Mouse (Mus musculus) bone marrow, adult 2 months (tissue): ENCODE results near the gene Upp2. TPM values are rescaled to one million over a fixed set of nuclear protein-coding genes. Genes with fewer than 3 reads are reported as not detected.

Experiments
- H3K27ac ChIP-seq: fragments of 200-500 bp; 2 replicates; pipeline ENCODE4 v1.5.1; 2012; ENCODE audit warnings: low read depth, mild to moderate bottlenecking, control low read depth, inconsistent platforms, low read length; ENCODE audit not compliant: control insufficient read depth, poor library complexity, insufficient read depth
- H3K4me1 ChIP-seq: fragments of 200-500 bp; 2 replicates; pipeline ENCODE4 v1.6.1; 2011; ENCODE audit warnings: low read length; ENCODE audit not compliant: control insufficient read depth, insufficient read depth
- H3K4me3 ChIP-seq: fragments of 200-500 bp; replicated peaks from 2 replicates; pipeline ENCODE3; 2011; ENCODE audit warnings: mild to moderate bottlenecking, low read depth, low read length, control low read depth; ENCODE audit not compliant: control insufficient read depth
- CTCF ChIP-seq: fragments of 200-500 bp; IDR thresholded peaks from 2 replicates; pipeline ENCODE4 v1.5.1; 2011; ENCODE audit warnings: low read length, control low read depth; ENCODE audit not compliant: control insufficient read depth, insufficient read depth
- POLR2A ChIP-seq: fragments of 200-500 bp; IDR thresholded peaks from 2 replicates; pipeline ENCODE4 v1.6.1; 2011; ENCODE audit warnings: low read depth, mild to moderate bottlenecking, control low read depth, low read length, borderline replicate concordance; ENCODE audit not compliant: control insufficient read depth
- WGBS: fragments of 180-500 bp; shearing (Covaris S2); methylation state at CpG from one replicate; pipeline ENCODE4 v1.1.7; 2018; 5-methylcytosine and 5-hydroxymethylcytosine counted together
- polyA plus RNA-seq: library from polyadenylated mRNA; stranded (reverse); fragments of >200 nt; gene quantifications from 2 replicates; pipeline ENCODE4 v1.2.4, GENCODE M21; 2011; ENCODE audit warnings: low replicate concordance; ENCODE audit not compliant: missing spikeins, insufficient read depth, insufficient read length

Gene Upp2
- polyA plus RNA-seq, 1 experiment = 3.1 TPM

DNA sequence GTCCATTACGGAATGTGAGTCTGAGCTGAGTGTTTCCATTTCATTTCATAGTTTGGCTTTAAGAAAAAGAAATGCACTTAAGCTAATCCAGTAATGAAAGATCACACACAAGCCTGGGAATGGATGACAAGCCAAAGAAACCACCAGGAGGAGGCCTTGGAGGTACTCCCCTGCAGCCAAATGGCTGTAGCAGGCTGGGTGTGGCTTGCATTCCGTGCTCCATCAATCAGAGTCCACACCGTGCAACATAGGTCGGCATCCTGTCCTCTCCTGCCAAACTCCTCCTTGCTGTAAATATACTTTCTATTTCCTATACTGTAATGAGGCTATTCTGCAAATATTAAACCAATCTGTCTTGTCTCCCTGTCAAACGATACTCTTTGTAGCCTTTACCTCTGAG, 143.1 kb downstream of the Upp2 start:
- no peak for TF ChIP-seq CTCF
- no peak for TF ChIP-seq POLR2A
- H3K27ac ChIP-seq = no peak overlapping the region
- WGBS = 79% methylated on average over 5 of the region's 5 CpGs

DNA sequence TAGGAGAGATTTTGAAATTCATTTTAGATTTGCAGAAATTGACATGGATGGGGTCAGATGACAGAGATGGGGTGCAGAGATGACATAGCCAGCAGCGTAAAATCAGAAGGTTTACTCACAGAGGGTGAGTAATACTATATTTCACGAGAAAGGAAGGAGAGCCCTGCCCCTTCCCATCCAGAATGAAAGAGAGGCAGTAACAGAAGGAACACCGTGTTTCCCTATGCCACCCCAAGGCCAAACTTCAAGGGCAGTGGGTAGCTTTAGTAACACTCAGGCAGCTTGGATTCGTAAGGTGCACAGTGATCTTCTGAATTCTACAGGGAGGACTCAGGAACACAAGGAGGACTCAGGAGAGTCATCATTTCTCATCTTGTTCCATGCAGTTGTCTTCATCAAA, 144.0 kb downstream of the Upp2 start:
- H3K27ac ChIP-seq = no peak overlapping the region
- H3K4me3 ChIP-seq = no peak overlapping the region
- 75% methylated on average over 4 of the region's 4 CpGs for WGBS
- TF ChIP-seq CTCF (no peak), POLR2A (no peak)
- H3K4me1 ChIP-seq = no peaks in the 10 kb centered on the region

More for the DNA sequence above, 143.1 kb downstream of the Upp2 start:
- no peaks in the 10 kb centered on the region for H3K4me1 ChIP-seq
- H3K4me3 ChIP-seq = no peak overlapping the region

DNA sequence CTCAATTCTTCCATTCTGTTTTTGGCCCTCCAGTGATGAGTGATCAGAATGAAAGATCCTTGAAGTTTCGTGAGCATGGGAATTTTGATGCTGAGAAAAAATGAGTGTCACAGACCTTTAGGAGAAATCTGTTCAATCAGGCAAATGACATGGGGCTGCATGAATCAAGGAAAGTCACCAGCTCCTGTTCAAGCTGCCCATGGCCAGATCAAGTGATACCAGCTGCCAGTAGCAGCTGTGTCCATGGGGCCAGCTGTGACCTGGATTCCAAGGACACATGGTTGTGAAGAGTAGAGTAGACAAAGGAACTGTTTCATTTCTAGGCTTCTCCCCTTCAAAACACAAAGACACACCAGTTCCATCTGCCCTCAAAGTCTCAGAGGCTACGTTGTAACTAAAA, 144.4 kb downstream of the Upp2 start:
- no peak overlapping the region for H3K4me3 ChIP-seq
- TF ChIP-seq CTCF (no peak), POLR2A (no peak)
- WGBS = 72% methylated on average over 2 of the region's 2 CpGs
- no peak overlapping the region for H3K27ac ChIP-seq
- no peaks in the 10 kb centered on the region for H3K4me1 ChIP-seq

DNA sequence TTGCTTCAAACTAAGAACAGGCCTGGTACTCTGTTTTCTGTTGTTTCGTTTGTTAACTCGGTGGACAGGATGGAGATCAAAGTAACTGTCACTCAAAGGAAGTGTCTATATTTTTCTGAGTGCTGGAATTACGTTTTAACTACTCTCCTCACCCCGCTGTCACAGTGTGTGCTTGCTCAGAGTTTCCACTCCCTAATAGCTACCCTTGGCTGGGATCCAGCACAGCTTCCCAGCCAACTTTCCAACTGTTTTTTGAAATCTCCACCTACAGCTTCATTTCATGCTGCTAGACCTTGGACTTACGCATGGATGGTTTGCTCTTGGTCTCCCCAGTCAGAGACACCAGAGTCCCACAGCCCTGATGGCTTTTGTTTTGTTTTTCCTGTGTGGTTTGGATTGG, 144.8 kb downstream of the Upp2 start:
- no peak overlapping the region for H3K4me3 ChIP-seq
- H3K4me1 ChIP-seq = no peaks in the 10 kb centered on the region
- no peak overlapping the region for H3K27ac ChIP-seq
- 67% methylated on average over 5 of the region's 5 CpGs for WGBS
- TF ChIP-seq POLR2A = no peak
- TF ChIP-seq CTCF = no peak

DNA sequence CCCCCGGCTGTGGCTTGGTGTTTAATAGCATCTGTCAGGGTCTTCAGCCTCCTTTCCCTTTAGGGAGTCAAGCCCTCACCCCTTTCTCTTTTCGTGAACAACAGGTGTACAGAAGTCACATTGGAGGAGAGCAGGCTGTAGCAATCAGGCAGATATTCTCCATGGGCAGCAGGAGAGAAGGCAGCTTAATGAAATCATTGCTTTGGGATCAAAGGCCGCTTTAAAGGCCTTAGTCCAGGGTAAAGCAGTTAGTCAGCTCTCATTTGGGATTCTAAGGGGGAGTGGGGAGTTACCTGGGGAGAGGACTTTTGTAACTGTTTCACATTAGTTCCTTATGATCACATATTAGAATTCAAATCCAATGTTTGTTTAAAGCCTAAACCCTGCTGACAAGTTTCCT, 150.8 kb downstream of the Upp2 start:
- 67% methylated on average over 3 of the region's 3 CpGs for WGBS
- TF ChIP-seq CTCF = no peak
- no peak for TF ChIP-seq POLR2A
- no peak overlapping the region for H3K4me3 ChIP-seq
- H3K4me1 ChIP-seq = no peaks in the 10 kb centered on the region
- no peak overlapping the region for H3K27ac ChIP-seq

DNA sequence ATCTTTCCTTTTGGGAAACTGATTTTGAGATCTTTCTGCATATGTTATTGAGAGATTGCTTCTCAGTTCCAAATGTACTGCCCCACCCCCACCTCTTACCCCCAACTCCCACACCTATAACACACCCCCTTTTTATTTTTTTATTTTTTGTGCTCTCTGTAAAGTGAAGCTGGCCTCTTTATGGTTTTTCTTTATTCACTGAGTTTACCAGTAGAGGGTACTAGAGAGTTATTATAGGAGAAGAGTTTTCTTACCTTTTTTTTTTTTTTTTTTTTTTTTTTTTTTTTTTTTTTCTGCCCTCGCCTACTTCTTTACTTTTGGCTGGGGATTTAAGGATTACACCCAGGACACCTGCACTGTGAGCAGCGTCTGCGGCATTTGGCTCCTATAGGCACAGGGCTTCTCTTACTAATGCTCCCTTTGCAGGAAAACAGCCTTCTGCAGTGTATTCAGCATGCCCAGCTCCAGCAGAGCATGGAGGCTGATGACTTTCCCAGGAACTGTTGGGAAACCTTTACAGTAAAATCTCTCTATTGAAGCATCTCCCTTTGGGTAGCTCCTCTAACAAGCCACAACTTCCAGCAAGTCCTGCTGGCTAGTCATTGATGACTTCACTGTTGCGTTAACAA, 170.2 kb downstream of the Upp2 start:
- no peaks in the 10 kb centered on the region for H3K4me1 ChIP-seq
- H3K27ac ChIP-seq = no peak overlapping the region
- H3K4me3 ChIP-seq = no peak overlapping the region
- TF ChIP-seq CTCF (no peak), POLR2A (no peak)
- WGBS = 48% methylated on average over 4 of the region's 4 CpGs

DNA sequence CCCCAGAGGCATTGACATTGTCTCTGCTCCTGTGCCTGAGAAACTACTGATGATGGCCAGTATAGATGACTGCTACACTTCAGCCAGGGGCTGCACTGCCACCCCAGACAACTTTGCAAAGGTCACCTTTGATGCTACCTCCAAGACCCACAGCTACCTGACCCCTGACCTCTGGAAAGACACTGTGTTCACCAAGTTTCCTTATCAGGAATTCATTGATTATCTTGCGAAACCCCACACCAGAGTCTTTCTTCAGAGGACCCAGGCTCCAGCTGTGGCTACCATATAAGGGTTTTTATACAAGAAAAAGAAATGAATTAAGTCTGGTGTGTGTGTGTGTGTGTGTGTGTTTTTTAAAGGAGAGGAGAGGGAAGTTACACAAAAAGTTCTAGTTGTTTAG, 174.1 kb downstream of the Upp2 start:
- H3K4me3 ChIP-seq = no peak overlapping the region
- 85% methylated on average over 1 of the region's 1 CpGs for WGBS
- TF ChIP-seq CTCF = no peak
- TF ChIP-seq POLR2A = no peak
- no peaks in the 10 kb centered on the region for H3K4me1 ChIP-seq
- H3K27ac ChIP-seq = no peak overlapping the region

DNA sequence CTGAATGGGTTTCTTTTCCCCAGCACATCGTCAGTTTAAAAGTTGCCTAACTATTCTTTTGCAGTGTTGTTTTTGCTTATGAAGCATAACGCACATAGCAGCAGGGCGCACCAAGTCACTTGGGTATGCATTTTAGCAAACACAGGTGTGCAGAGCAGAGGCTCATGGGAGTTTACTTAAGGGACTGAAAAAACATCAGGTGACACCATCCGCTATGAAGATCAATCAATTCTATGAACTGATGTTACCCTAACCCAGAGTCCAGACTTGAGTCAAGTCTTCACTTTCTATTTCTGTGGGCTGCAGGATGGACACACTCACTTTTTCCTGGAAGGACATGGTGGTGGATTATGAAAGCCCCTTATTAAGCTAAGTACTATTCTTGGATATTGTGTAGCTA, 174.9 kb downstream of the Upp2 start:
- H3K27ac ChIP-seq = no peak overlapping the region
- H3K4me1 ChIP-seq = no peaks in the 10 kb centered on the region
- no peak overlapping the region for H3K4me3 ChIP-seq
- TF ChIP-seq POLR2A (no peak), CTCF (no peak)
- 93% methylated on average over 4 of the region's 4 CpGs for WGBS

DNA sequence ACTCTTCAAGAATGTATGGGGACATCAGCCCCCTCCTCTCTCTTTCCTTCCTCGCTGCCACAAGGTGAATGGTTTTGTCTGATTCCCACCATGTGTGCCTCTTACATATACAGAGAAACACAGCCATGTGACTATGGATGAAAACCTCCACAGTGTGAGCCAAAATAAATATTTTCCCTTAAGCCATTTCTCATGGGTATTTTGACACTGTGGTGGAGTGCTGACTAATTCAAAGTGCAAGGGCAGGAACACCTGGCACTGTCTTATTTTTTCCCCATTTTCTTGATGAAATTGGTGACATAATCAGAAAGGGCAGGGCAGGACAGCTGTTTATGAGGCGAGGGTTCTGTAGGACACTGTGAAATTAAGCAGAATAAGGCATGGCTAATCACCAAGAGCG, 176.3 kb downstream of the Upp2 start:
- TF ChIP-seq POLR2A (no peak), CTCF (no peak)
- 63% methylated on average over 3 of the region's 3 CpGs for WGBS
- Histone ChIP-seq H3K27ac (no peak overlapping the region), H3K4me1 (no peaks in the 10 kb centered on the region), H3K4me3 (no peak overlapping the region)
